In genomic region chr13:79453227-79453626, GRCm38 (mm10) we compare ENCODE assay signal across 17 mouse cellular contexts.
DNase-seq lines count a peak whose midpoint lies in the region; ATAC-seq and TF ChIP-seq lines count a peak whose summit lies in the region.
"Had no signal": no experiment of that assay in that cellular context is flagged by ENCODE, and none has a peak within 500 bp of the region (broad histone marks: within the 10 kb centered on the region; RNA-seq: fewer than 3 reads in every experiment).

No protein-coding gene starts in this region.

- H3K27ac ChIP-seq in forebrain, postnatal 0 days (ENCODE audit: low read depth, low read length), result no peak overlapping the region
- no peak overlapping the region for H3K27ac ChIP-seq in forebrain, embryonic 13.5 days
- no peak overlapping the region for H3K27ac ChIP-seq in layer of hippocampus, adult 2 months
- H3K27ac ChIP-seq: heart, embryonic 15.5 days; limb, embryonic 12.5 days had no signal

- H3K9ac ChIP-seq in forebrain, postnatal 0 days, result no peak overlapping the region
- no peak overlapping the region for H3K9ac ChIP-seq in forebrain, embryonic 13.5 days
- H3K9ac ChIP-seq: heart, embryonic 15.5 days; limb, embryonic 12.5 days had no signal

- no peaks in the 10 kb centered on the region for H3K27me3 ChIP-seq in forebrain, postnatal 0 days (ENCODE audit: insufficient read depth, low read length)
- H3K27me3 ChIP-seq in forebrain, embryonic 13.5 days, result no peaks in the 10 kb centered on the region
- H3K27me3 ChIP-seq: heart, embryonic 15.5 days; limb, embryonic 12.5 days; megakaryocyte, embryonic 14.5 days had no signal

- 81% methylated on average over 1 of the region's 1 CpGs for WGBS in forebrain, postnatal 0 days
- WGBS in forebrain, embryonic 13.5 days, result 81% methylated on average over 1 of the region's 1 CpGs

- TF ChIP-seq CTCF in forebrain, postnatal 0 days (IDR thresholded peaks at IDR 0.05; ENCODE audit: low read depth), result peak; percentile 36
- peak; percentile 74 for TF ChIP-seq CTCF in layer of hippocampus, adult 2 months (conservative IDR thresholded peaks at IDR 0.05)

- H3K9me3 ChIP-seq in forebrain, postnatal 0 days (ENCODE audit: low read length), result no peaks in the 10 kb centered on the region
- no peaks in the 10 kb centered on the region for H3K9me3 ChIP-seq in forebrain, embryonic 13.5 days (replicated peaks)
- H3K9me3 ChIP-seq: heart, embryonic 15.5 days; limb, embryonic 12.5 days had no signal

- no peaks in the 10 kb centered on the region for H3K4me1 ChIP-seq in forebrain, postnatal 0 days (ENCODE audit: insufficient read depth)
- H3K4me1 ChIP-seq in forebrain, embryonic 13.5 days, result no peaks in the 10 kb centered on the region
- H3K4me1 ChIP-seq: heart, embryonic 15.5 days; limb, embryonic 12.5 days; megakaryocyte, embryonic 14.5 days had no signal

- no peak for DNase-seq in forebrain, postnatal 0 days
- no peak for DNase-seq in layer of hippocampus, adult 2 months (ENCODE audit: low spot score in 2 of 2)
- DNase-seq in layer of hippocampus, postnatal 25 days (ENCODE audit: extremely low spot score in 1 of 2, low spot score in 1 of 2), result no peak
- DNase-seq in ES-CJ7 (ENCODE audit: low read depth, low spot score), result peak; percentile 53
- DNase-seq in forelimb bud, embryonic 11.5 days (ENCODE audit: low read depth, low spot score), result peak; percentile 35
- DNase-seq in spleen, postnatal 14 days (ENCODE audit: low spot score in 2 of 2), result no peak
- no peak for DNase-seq in right cerebral cortex, postnatal 14 days
- DNase-seq: adrenal gland, postnatal 10 days; cerebellum, postnatal 25 days; gastrocnemius, postnatal 36 days; kidney, postnatal 14 days; thymus, postnatal 14 days had no signal

- ATAC-seq in forebrain, postnatal 0 days, result no peak
- ATAC-seq in forebrain, embryonic 13.5 days, result no peak

- no peak overlapping the region for H3K4me2 ChIP-seq in forebrain, postnatal 0 days (ENCODE audit: low read depth)
- no peak overlapping the region for H3K4me2 ChIP-seq in forebrain, embryonic 13.5 days
- H3K4me2 ChIP-seq: heart, embryonic 15.5 days; limb, embryonic 12.5 days had no signal

- no peaks in the 10 kb centered on the region for H3K36me3 ChIP-seq in forebrain, postnatal 0 days (ENCODE audit: insufficient read depth)
- H3K36me3 ChIP-seq in forebrain, embryonic 13.5 days (ENCODE audit: poor library complexity, severe bottlenecking), result no peaks in the 10 kb centered on the region
- H3K36me3 ChIP-seq: heart, embryonic 15.5 days; limb, embryonic 12.5 days had no signal

- H3K4me3 ChIP-seq in forebrain, postnatal 0 days (ENCODE audit: low read depth, low read length), result no peak overlapping the region
- no peak overlapping the region for H3K4me3 ChIP-seq in forebrain, embryonic 13.5 days
- H3K4me3 ChIP-seq in layer of hippocampus, adult 2 months, result no peak overlapping the region
- H3K4me3 ChIP-seq: heart, embryonic 15.5 days; limb, embryonic 12.5 days; megakaryocyte, embryonic 14.5 days; myocyte had no signal

Comparison
In these comparisons a context has a peak if more than half of its experiments do, and no peak if none do; other contexts are left out.
1. DNase-seq: peak in ES-CJ7 (single experiment) and forelimb bud, embryonic 11.5 days (single experiment); none in forebrain, postnatal 0 days (single experiment), layer of hippocampus, adult 2 months (0 of 2), layer of hippocampus, postnatal 25 days (0 of 2), spleen, postnatal 14 days (0 of 2) and right cerebral cortex, postnatal 14 days (single experiment).